Mouse (Mus musculus) C2C12 (cell line): ENCODE data around the gene Gm42878.

Source experiments
- CTCF ChIP-seq: IDR thresholded peaks from one replicate; pipeline ENCODE4 v1.5.1; 2011; ENCODE audit not compliant: control insufficient read depth, insufficient read depth, insufficient read length
- FOSL1 ChIP-seq: IDR thresholded peaks from one replicate; pipeline ENCODE4 v1.8.0; 2011; ENCODE audit warnings: mild to moderate bottlenecking, low read length; ENCODE audit not compliant: poor library complexity, insufficient read depth, severe bottlenecking
- MAX ChIP-seq: IDR thresholded peaks from one replicate; pipeline ENCODE4 v1.6.1; 2011; ENCODE audit warnings: mild to moderate bottlenecking, control low read depth
- MYOD1 ChIP-seq: IDR thresholded peaks from one replicate; pipeline ENCODE4 v1.6.1; 2011; ENCODE audit warnings: low read depth; ENCODE audit not compliant: control insufficient read depth, insufficient read length
- MYOG ChIP-seq: IDR thresholded peaks from one replicate; pipeline ENCODE4 v1.6.1; 2011; ENCODE audit not compliant: control insufficient read depth, insufficient read length; ENCODE audit errors: extremely low read depth
- USF1 ChIP-seq: IDR thresholded peaks from one replicate; pipeline ENCODE4 v1.6.1; 2011; ENCODE audit warnings: low read depth, mild to moderate bottlenecking, control low read depth, moderate library complexity

GRCm38 (mm10) chr5:121549196-121549595 is 3.9 kb upstream of the Gm42878 start:
- TF ChIP-seq CTCF (no peak), USF1 (no peak), MYOD1 (no peak), MAX (no peak), FOSL1 (no peak), MYOG (no peak)
